Mouse (Mus musculus): ENCODE measurements around the gene Golt1b.

Gene Golt1b

GRCm38 (mm10) chr6:142386285-142387010, 573 bp upstream of the Golt1b start:
- DNase-seq = no peak

GRCm38 (mm10) chr6:142387755-142388271, 792 bp downstream of the Golt1b start:
- no peak for DNase-seq

GRCm38 (mm10) chr6:142389101-142389500, 2.1 kb downstream of the Golt1b start:
- DNase-seq = no peak

- no peak for DNase-seq
These were observed 5.3 kb downstream of the Golt1b start for GRCm38 (mm10) chr6:142392312-142392711.

- no peak for DNase-seq
These were observed 7.6 kb downstream of the Golt1b start for GRCm38 (mm10) chr6:142394669-142395068.

GRCm38 (mm10) chr6:142395756-142396155, 8.7 kb downstream of the Golt1b start:
- no peak for DNase-seq

GRCm38 (mm10) chr6:142411140-142411539, 24.1 kb downstream of the Golt1b start:
- no peak for DNase-seq

- no peak for DNase-seq
These were observed 26.0 kb downstream of the Golt1b start, which contains the start of gene Spx for GRCm38 (mm10) chr6:142412906-142413491. Spx (plus strand) TSS chr6:142413441.

- no peak for DNase-seq
These were observed 26.8 kb downstream of the Golt1b start for GRCm38 (mm10) chr6:142413845-142414244.

- no peak for DNase-seq
These were observed 27.6 kb downstream of the Golt1b start for GRCm38 (mm10) chr6:142414597-142414996.

GRCm38 (mm10) chr6:142424976-142425375, 38.0 kb downstream of the Golt1b start:
- no peak for DNase-seq

- no peak for DNase-seq
These were observed 42.1 kb downstream of the Golt1b start for GRCm38 (mm10) chr6:142429072-142429471.

- no peak for DNase-seq
These were observed 64.4 kb downstream of the Golt1b start for GRCm38 (mm10) chr6:142451381-142451780.

GRCm38 (mm10) chr6:142453311-142453710, 66.3 kb downstream of the Golt1b start:
- DNase-seq = no peak
